Mouse (Mus musculus): Measurements from ENCODE around the gene Olfr721-ps1. TPM values are rescaled to one million over a fixed set of nuclear protein-coding genes. Genes with fewer than 3 reads are reported as not detected.

Gene Olfr721-ps1
- polyA plus RNA-seq, 1 experiment from 2014 or later: not detected

Other genes with a start within 250 kb of the Olfr721-ps1 start
- gene Olfr720, start 214.5 kb upstream of the Olfr721-ps1 start, polyA plus RNA-seq (2016; fragmentation: Nextera tagmentation; extraction: Ambion mirVana): 0.10 TPM in 1 of 2 replicates, not detected in the other
- not detected in 2 replicates for gene Olfr31, start 78.5 kb upstream of the Olfr721-ps1 start, polyA plus RNA-seq (2016; fragmentation: Nextera tagmentation; extraction: Ambion mirVana)
- 2.7 and 3.4 TPM in 2 replicates for gene Il3ra, start 55.0 kb upstream of the Olfr721-ps1 start, polyA plus RNA-seq (2016; fragmentation: Nextera tagmentation; extraction: Ambion mirVana)

Measured in embryonic facial prominence, embryonic 12.5 days (tissue).